Mouse (Mus musculus): ENCODE results near the gene Sel1l2. TPM values are rescaled to one million over a fixed set of nuclear protein-coding genes. Genes with fewer than 3 reads are reported as not detected.

Gene Sel1l2
- not detected for polyA plus RNA-seq (2017; shearing (Covaris generic))

DNA sequence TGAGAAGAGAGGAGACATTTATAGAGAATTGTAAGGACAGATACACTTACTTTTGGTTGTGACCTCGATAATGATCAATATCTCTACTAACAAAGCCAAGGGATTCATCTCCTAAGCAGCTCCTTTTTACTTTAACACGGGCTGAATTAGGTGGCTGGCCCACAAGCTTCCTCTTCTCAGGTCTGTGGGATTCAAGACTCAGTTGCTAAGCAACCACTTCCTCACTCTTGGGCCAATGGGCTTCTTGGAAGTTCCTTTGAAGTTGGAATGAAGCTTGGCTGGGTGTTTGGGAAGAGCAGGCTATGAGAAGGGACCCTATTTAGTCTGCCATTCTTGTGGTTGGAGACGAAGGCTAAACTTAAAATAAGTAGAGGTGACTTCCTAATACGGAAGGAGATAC lies at the start of gene Sel1l2:
Gene Sel1l2 (minus strand): TSS at position 182 of the 400 bp plus-strand sequence.

DNA sequence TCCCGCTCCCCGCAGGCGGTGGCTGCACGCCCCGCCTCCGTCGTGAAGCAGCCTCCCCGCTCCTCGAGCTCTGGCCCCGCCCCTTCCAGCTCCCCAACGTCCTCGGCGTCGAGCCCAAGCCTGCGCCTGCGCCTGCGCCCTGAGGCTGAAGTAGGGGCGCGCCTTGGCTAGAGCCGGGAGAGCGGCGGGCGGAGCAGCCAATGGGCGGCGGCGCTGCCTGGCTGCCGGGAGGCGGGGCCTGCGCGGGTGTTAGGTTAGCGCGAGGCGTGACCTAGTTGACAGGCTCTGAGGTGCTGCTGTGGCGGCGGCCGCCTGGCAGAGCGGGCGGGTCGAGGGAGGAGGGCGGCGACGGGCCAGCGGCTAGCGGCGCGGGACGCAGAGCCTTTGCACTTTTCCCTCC lies 5.7 kb upstream of the Sel1l2 start, which contains the start of gene Macrod2:
Gene Macrod2 (plus strand): TSS at position 131 of the 400 bp plus-strand sequence.

Other genes starting within 250 kb of the Sel1l2 start
- not detected for gene Gm17374, start 237.7 kb downstream of the Sel1l2 start, polyA plus RNA-seq (2017; shearing (Covaris generic))
- gene Esf1, start 219.1 kb downstream of the Sel1l2 start, polyA plus RNA-seq (2017; shearing (Covaris generic)): 14.1 TPM
- 21.8 TPM for gene Ndufaf5, start 219.1 kb downstream of the Sel1l2 start, polyA plus RNA-seq (2017; shearing (Covaris generic))
- 0.40 TPM for gene Macrod2, start 5.6 kb upstream of the Sel1l2 start, polyA plus RNA-seq (2017; shearing (Covaris generic))